Mouse (Mus musculus) testis, adult 2 months (tissue): Measurements from ENCODE around the gene Homer1. TPM values are rescaled to one million over a fixed set of nuclear protein-coding genes. Genes with fewer than 3 reads are reported as not detected.

Experiments used
- H3K27ac ChIP-seq: fragments of 200-500 bp; 2 replicates; pipeline ENCODE4 v1.5.1; 2012; ENCODE audit warnings: low read depth, low read length; ENCODE audit not compliant: control insufficient read depth, insufficient read depth
- H3K27me3 ChIP-seq: fragments of 200-500 bp; 2 replicates; pipeline ENCODE4 v1.6.1; 2012; ENCODE audit warnings: mild to moderate bottlenecking, low read length, moderate library complexity; ENCODE audit not compliant: control insufficient read depth, insufficient read depth
- H3K36me3 ChIP-seq: fragments of 200-500 bp; 2 replicates; pipeline ENCODE4 v1.6.1; 2012; ENCODE audit warnings: mild to moderate bottlenecking, low read length; ENCODE audit not compliant: control insufficient read depth, insufficient read depth
- H3K4me1 ChIP-seq: fragments of 200-500 bp; 2 replicates; pipeline ENCODE4 v1.6.1; 2012; ENCODE audit warnings: low read length; ENCODE audit not compliant: control insufficient read depth, insufficient read depth
- H3K4me3 ChIP-seq: fragments of 200-500 bp; 2 replicates; pipeline ENCODE4 v1.5.1; 2012; ENCODE audit warnings: low read depth, mild to moderate bottlenecking, low read length, moderate library complexity, mixed read lengths; ENCODE audit not compliant: control insufficient read depth
- CTCF ChIP-seq: fragments of 200-500 bp; IDR thresholded peaks from 2 replicates; pipeline ENCODE4 v1.5.1; 2012; ENCODE audit warnings: low read depth, mild to moderate bottlenecking, inconsistent platforms, low read length, moderate library complexity; ENCODE audit not compliant: control insufficient read depth, insufficient read depth, insufficient replicate concordance
- POLR2A ChIP-seq: fragments of 200-500 bp; IDR thresholded peaks from 2 replicates; pipeline ENCODE4 v1.6.1; 2012; ENCODE audit warnings: low read depth, mild to moderate bottlenecking, inconsistent platforms, low read length, moderate library complexity; ENCODE audit not compliant: control insufficient read depth
- polyA plus RNA-seq: library from polyadenylated mRNA; depleted of rRNA; stranded (reverse); fragments of >200 nt; gene quantifications from 2 replicates; pipeline ENCODE4 v1.2.3, GENCODE M21; 2012

Gene Homer1
- polyA plus RNA-seq, 1 experiment: 4.7 TPM

- H3K36me3 ChIP-seq: no peaks in the 10 kb centered on the region
- no peak overlapping the region for H3K4me3 ChIP-seq
- no peaks in the 10 kb centered on the region for H3K27me3 ChIP-seq
- no peak overlapping the region for H3K27ac ChIP-seq
- H3K4me1 ChIP-seq: no peaks in the 10 kb centered on the region
- no peak for TF ChIP-seq POLR2A
- no peak for TF ChIP-seq CTCF
Measured at GRCm38 (mm10) chr13:93312518-93312917, 13.1 kb downstream of the Homer1 start.

GRCm38 (mm10) chr13:93314322-93314721, 14.9 kb downstream of the Homer1 start:
- Histone ChIP-seq H3K36me3 (no peaks in the 10 kb centered on the region), H3K27ac (no peak overlapping the region)
- no peak for TF ChIP-seq CTCF
- no peak for TF ChIP-seq POLR2A

GRCm38 (mm10) chr13:93320089-93320488, 20.7 kb downstream of the Homer1 start:
- Histone ChIP-seq H3K27ac (no peak overlapping the region), H3K4me1 (no peaks in the 10 kb centered on the region), H3K27me3 (no peaks in the 10 kb centered on the region), H3K4me3 (no peak overlapping the region), H3K36me3 (no peaks in the 10 kb centered on the region)
- TF ChIP-seq CTCF (no peak), POLR2A (no peak)

More at GRCm38 (mm10) chr13:93314322-93314721, 14.9 kb downstream of the Homer1 start:
- Histone ChIP-seq H3K4me1 (no peaks in the 10 kb centered on the region), H3K4me3 (no peak overlapping the region), H3K27me3 (no peaks in the 10 kb centered on the region)

GRCm38 (mm10) chr13:93326326-93326725, 26.9 kb downstream of the Homer1 start:
- no peak overlapping the region for H3K4me3 ChIP-seq
- TF ChIP-seq POLR2A: no peak
- TF ChIP-seq CTCF: no peak
- H3K36me3 ChIP-seq: no peaks in the 10 kb centered on the region
- no peaks in the 10 kb centered on the region for H3K27me3 ChIP-seq
- H3K27ac ChIP-seq: no peak overlapping the region
- no peaks in the 10 kb centered on the region for H3K4me1 ChIP-seq

- peaks cover 3% of the 10 kb centered on the region for H3K4me1 ChIP-seq
- no peak for TF ChIP-seq CTCF
- no peak overlapping the region for H3K27ac ChIP-seq
- H3K36me3 ChIP-seq: no peaks in the 10 kb centered on the region
- H3K4me3 ChIP-seq: no peak overlapping the region
- H3K27me3 ChIP-seq: no peaks in the 10 kb centered on the region
Measured at GRCm38 (mm10) chr13:93331721-93332120, 32.3 kb downstream of the Homer1 start.

- no peak overlapping the region for H3K27ac ChIP-seq
- peaks cover 3% of the 10 kb centered on the region for H3K4me1 ChIP-seq
- H3K36me3 ChIP-seq: no peaks in the 10 kb centered on the region
- H3K27me3 ChIP-seq: no peaks in the 10 kb centered on the region
- TF ChIP-seq POLR2A (no peak), CTCF (no peak)
- no peak overlapping the region for H3K4me3 ChIP-seq
Measured at GRCm38 (mm10) chr13:93332491-93332890, 33.1 kb downstream of the Homer1 start.

- H3K4me1 ChIP-seq: peaks cover 3% of the 10 kb centered on the region
- H3K27ac ChIP-seq: no peak overlapping the region
- H3K36me3 ChIP-seq: no peaks in the 10 kb centered on the region
- H3K4me3 ChIP-seq: no peak overlapping the region
- no peaks in the 10 kb centered on the region for H3K27me3 ChIP-seq
- TF ChIP-seq POLR2A: no peak
- no peak for TF ChIP-seq CTCF
Measured at GRCm38 (mm10) chr13:93335337-93335736, 35.9 kb downstream of the Homer1 start.

GRCm38 (mm10) chr13:93338394-93338793, 39.0 kb downstream of the Homer1 start:
- H3K4me1 ChIP-seq: no peaks in the 10 kb centered on the region
- no peak overlapping the region for H3K27ac ChIP-seq
- H3K27me3 ChIP-seq: no peaks in the 10 kb centered on the region
- TF ChIP-seq CTCF: no peak
- TF ChIP-seq POLR2A: no peak
- H3K4me3 ChIP-seq: no peak overlapping the region
- no peaks in the 10 kb centered on the region for H3K36me3 ChIP-seq
